Mouse (Mus musculus) cerebellum, adult 9-11 months (tissue): ENCODE data around the gene Akr1d1.
A peak's percentile ranks its signal among the peaks of the same experiment; 100 is the strongest.

Experiments used
- DNase-seq: peaks from one replicate; pipeline ENCODE4 v3.0.0; 2022

Gene Akr1d1

GRCm38 (mm10) chr6:37571939-37572338 is 42.0 kb downstream of the Akr1d1 start:
- DNase-seq = no peak

GRCm38 (mm10) chr6:37572935-37573334 is 43.0 kb downstream of the Akr1d1 start:
- no peak for DNase-seq

GRCm38 (mm10) chr6:37580476-37580875 is 50.5 kb downstream of the Akr1d1 start:
- DNase-seq = no peak

GRCm38 (mm10) chr6:37589340-37589962 is 59.5 kb downstream of the Akr1d1 start:
- peak; percentile 53 for DNase-seq

- DNase-seq = no peak
These were observed 60.8 kb downstream of the Akr1d1 start for GRCm38 (mm10) chr6:37590800-37591199.

GRCm38 (mm10) chr6:37592101-37593032 is 62.4 kb downstream of the Akr1d1 start:
- DNase-seq = peak; percentile 32

GRCm38 (mm10) chr6:37593033-37593374 is 63.0 kb downstream of the Akr1d1 start:
- no peak for DNase-seq

- DNase-seq = no peak
These were observed 63.6 kb downstream of the Akr1d1 start for GRCm38 (mm10) chr6:37593551-37594089.

- DNase-seq = no peak
These were observed 67.1 kb downstream of the Akr1d1 start for GRCm38 (mm10) chr6:37597088-37597487.

- DNase-seq = no peak
These were observed 68.1 kb downstream of the Akr1d1 start for GRCm38 (mm10) chr6:37598033-37598432.

GRCm38 (mm10) chr6:37600976-37601498 is 71.1 kb downstream of the Akr1d1 start:
- DNase-seq = no peak

- DNase-seq = no peak
These were observed 73.1 kb downstream of the Akr1d1 start for GRCm38 (mm10) chr6:37602857-37603765.

- no peak for DNase-seq
These were observed 74.4 kb downstream of the Akr1d1 start for GRCm38 (mm10) chr6:37604178-37604883.

GRCm38 (mm10) chr6:37604884-37605269 is 74.9 kb downstream of the Akr1d1 start:
- DNase-seq = no peak

GRCm38 (mm10) chr6:37607511-37608289 is 77.7 kb downstream of the Akr1d1 start:
- no peak for DNase-seq

GRCm38 (mm10) chr6:37612603-37613284 is 82.8 kb downstream of the Akr1d1 start:
- DNase-seq = no peak

- no peak for DNase-seq
These were observed 85.5 kb downstream of the Akr1d1 start for GRCm38 (mm10) chr6:37615490-37615889.

GRCm38 (mm10) chr6:37616136-37616535 is 86.2 kb downstream of the Akr1d1 start:
- DNase-seq = no peak

GRCm38 (mm10) chr6:37617431-37618011 is 87.5 kb downstream of the Akr1d1 start:
- DNase-seq = no peak
